ENCODE assay signal across 8 mouse cellular contexts in genomic region chr7:16402968-16403948, GRCm38 (mm10). TPM values are rescaled to one million over a fixed set of nuclear protein-coding genes. Genes with fewer than 3 reads are reported as not detected.
DNase-seq lines count a peak whose midpoint lies in the region; ATAC-seq lines count a peak whose summit lies in the region.

No protein-coding gene starts in this region.

- H3K27me3 ChIP-seq in embryonic facial prominence, embryonic 13.5 days, result no peaks in the 10 kb centered on the region

- 37% methylated on average over 21 of the region's 21 CpGs for WGBS in embryonic facial prominence, embryonic 13.5 days

- peak overlapping the region; percentile 89 for H3K4me2 ChIP-seq in embryonic facial prominence, embryonic 13.5 days

- peaks cover 38% of the 10 kb centered on the region for H3K4me1 ChIP-seq in embryonic facial prominence, embryonic 13.5 days

- DNase-seq in CD4-positive, CD25-positive, alpha-beta regulatory T cell, adult 2 months (ENCODE audit: low read depth, low spot score), result peak; percentile 49
- DNase-seq in B cell, adult 2 months, result peak; percentile 25
- peak; percentile 73 for DNase-seq in induced T-regulatory cell, adult 2 months (ENCODE audit: low read depth)
- peak; percentile 42 for DNase-seq in lung, postnatal 25 days (ENCODE audit: low spot score)
- peak; percentile 54 to 61 for DNase-seq in spleen, postnatal 36 days (ENCODE audit: low spot score in 2 of 2)
- DNase-seq in ovary, postnatal 14 days (ENCODE audit: low spot score), result no peak

- H3K27ac ChIP-seq in embryonic facial prominence, embryonic 13.5 days, result peak overlapping the region; percentile 100

- peak overlapping the region; percentile 100 for H3K9ac ChIP-seq in embryonic facial prominence, embryonic 13.5 days

- peaks cover 4% of the 10 kb centered on the region for H3K36me3 ChIP-seq in embryonic facial prominence, embryonic 13.5 days

- H3K9me3 ChIP-seq in embryonic facial prominence, embryonic 13.5 days, result no peaks in the 10 kb centered on the region

- peak overlapping the region; percentile 88 for H3K4me3 ChIP-seq in embryonic facial prominence, embryonic 13.5 days

- no peak for ATAC-seq in CD4-positive, CD25-positive, alpha-beta regulatory T cell, adult 4 months
- no peak for ATAC-seq in embryonic facial prominence, embryonic 13.5 days (ENCODE audit: insufficient number of reproducible peaks, insufficient read depth, low FRiP score, low TSS enrichment, low read depth)

RNA-seq across cellular contexts. Expression of gene Zc3h4, which starts 2.5 kb away (rescaled TPM):
- 10 to 100 TPM; 13.5 to 18.0 TPM for polyA plus RNA-seq in CD4-positive, CD25-positive, alpha-beta regulatory T cell, adult 4 months (2017; shearing (Covaris generic))
- polyA plus RNA-seq in embryonic facial prominence, embryonic 13.5 days (2015; fragmentation: Nextera tagmentation; extraction: Ambion mirVana), result 17.6 and 20.2 TPM in 2 replicates

RNA-seq across cellular contexts. Expression of gene Sae1, which starts 15.7 kb away (rescaled TPM):
- 10 to 100 TPM; 69.0 to 85.6 TPM for polyA plus RNA-seq in CD4-positive, CD25-positive, alpha-beta regulatory T cell, adult 4 months (2017; shearing (Covaris generic))
- polyA plus RNA-seq in embryonic facial prominence, embryonic 13.5 days (2015; fragmentation: Nextera tagmentation; extraction: Ambion mirVana), result 373 and 383 TPM in 2 replicates

RNA-seq across cellular contexts. Expression of gene Tmem160, which starts 49.3 kb away (rescaled TPM):
- polyA plus RNA-seq in CD4-positive, CD25-positive, alpha-beta regulatory T cell, adult 4 months (2017; shearing (Covaris generic)), result 1 to 10 TPM; 2.5 to 4.9 TPM
- polyA plus RNA-seq in embryonic facial prominence, embryonic 13.5 days (2015; fragmentation: Nextera tagmentation; extraction: Ambion mirVana), result 46.6 and 52.1 TPM in 2 replicates
